In genomic region chr19:5648401-5649297, GRCm38 (mm10) we compare ENCODE assay signal across 1 mouse cellular context.
TF ChIP-seq lines count a peak whose summit lies in the region.

No protein-coding gene starts in this region.

TF ChIP-seq in CH12.LX, 34 proteins besides CTCF, POLR2A, EP300 and RAD21:
- TF ChIP-seq ZNF384 (IDR thresholded peaks at IDR 0.05; ENCODE audit: low read depth, low read length) (no peak), BHLHE40 (IDR thresholded peaks at IDR 0.05; ENCODE audit: low read depth, low read length) (peak; percentile 29; the same call in 1 of the 2 replicates), TCF12 (IDR thresholded peaks at IDR 0.05; ENCODE audit: low read depth, low read length) (0 out of 2 replicates have a peak, but pooled peaks have one; percentile 30), UBTF (IDR thresholded peaks at IDR 0.05; ENCODE audit: low read depth, low read length) (no peak), ETS1 (conservative IDR thresholded peaks at IDR 0.05; ENCODE audit: low read depth, low read length) (no peak), NELFE (IDR thresholded peaks at IDR 0.05; ENCODE audit: low read depth, low read length) (peak; percentile 52; the same call in 1 of the 2 replicates), POLR2AphosphoS2 (IDR thresholded peaks at IDR 0.05; ENCODE audit: low read depth, low read length) (0 out of 2 replicates have a peak, but pooled peaks have one; percentile 19), IRF4 (IDR thresholded peaks at IDR 0.05; ENCODE audit: low read depth, low read length) (peak; percentile 7; the same call in 1 of the 2 replicates), TBP (conservative IDR thresholded peaks at IDR 0.05; ENCODE audit: low read depth, low read length) (peak; percentile 59; the same call in 1 of the 2 replicates), ELF1 (IDR thresholded peaks at IDR 0.05; ENCODE audit: low read depth, low read length) (peak; percentile 95), NRF1 (IDR thresholded peaks at IDR 0.05; ENCODE audit: low read depth, low read length) (peak; percentile 99)
